Mouse (Mus musculus) liver, embryonic 14.5 days (tissue): ENCODE measurements at regions not wholly inside any gene's neighbourhood (a gene's known extent, or its start where the extent isn't known, plus 50 kb on each side); places are given as distances from the start of the nearest gene placed in this dataset.

Experiments
- CTCF ChIP-seq: IDR thresholded peaks from 2 replicates; pipeline ENCODE4 v1.5.1; 2016; ENCODE audit warnings: antibody characterized with exemption, low read depth, control low read depth
- EP300 ChIP-seq: IDR thresholded peaks from 2 replicates; pipeline ENCODE4 v1.6.1; 2016; ENCODE audit warnings: antibody characterized with exemption, low read depth

DNA sequence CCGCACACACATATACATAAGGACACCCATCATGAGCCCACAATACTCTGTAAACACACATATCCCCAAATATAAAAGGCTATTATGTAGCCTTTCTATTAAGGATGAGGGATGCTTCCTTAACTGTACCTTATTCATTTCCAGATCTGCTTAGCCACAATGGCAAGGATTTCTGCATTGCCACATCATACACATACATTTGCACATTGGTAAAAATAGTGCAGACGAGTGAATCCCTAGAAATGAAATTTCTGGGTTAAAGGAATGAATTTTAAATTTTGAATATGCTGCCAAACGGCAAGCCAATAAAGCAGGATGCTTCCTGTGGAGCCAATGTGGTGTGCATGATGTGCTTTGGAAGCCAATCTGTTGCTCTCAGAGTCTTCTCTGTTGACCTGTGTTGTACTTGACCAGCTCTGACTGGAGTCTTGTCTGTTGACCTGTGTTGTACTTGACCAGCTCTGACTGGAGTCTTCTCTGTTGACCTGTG is 201.5 kb upstream of the Ift57 start:
- no peak for TF ChIP-seq CTCF
- TF ChIP-seq EP300: no peak
